Mouse (Mus musculus): Measurements from ENCODE around the gene F3.

DNA sequence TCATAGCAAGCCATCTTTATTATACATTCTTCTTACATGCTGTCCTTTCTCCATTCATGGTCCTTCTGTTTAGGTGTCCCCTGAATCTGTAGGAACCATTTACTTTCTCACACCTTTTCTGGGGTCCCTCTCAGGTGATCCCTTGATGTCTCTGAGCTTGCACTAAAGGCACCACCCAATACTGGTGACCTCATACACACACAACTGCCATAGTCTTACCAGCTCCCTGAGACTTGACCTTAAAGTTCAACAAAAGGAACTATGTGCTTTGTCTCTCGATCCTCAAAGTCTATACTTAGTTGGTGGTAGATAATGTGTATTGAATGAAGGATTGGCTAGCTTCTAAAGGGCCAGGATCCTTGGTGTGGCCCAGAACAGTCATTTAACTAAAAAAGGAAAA is 37.4 kb upstream of the F3 start:
- TF ChIP-seq TCF12 (IDR thresholded peaks at IDR 0.05; ENCODE audit: insufficient read depth, poor library complexity, severe bottlenecking) (no peak), MAX (IDR thresholded peaks at IDR 0.05; ENCODE audit: low read depth) (no peak), POLR2A (IDR thresholded peaks at IDR 0.05; ENCODE audit: insufficient read length, low read depth) (no peak), MYOD1 (IDR thresholded peaks at IDR 0.05; ENCODE audit: control insufficient read depth in 1 of 3, insufficient read length in 2 of 3, low read depth in 2 of 3) (no peak)
